Mouse (Mus musculus): ENCODE results near the gene Chst10. TPM values are rescaled to one million over a fixed set of nuclear protein-coding genes. Genes with fewer than 3 reads are reported as not detected.

Gene Chst10
- 8.1 and 8.4 TPM in 2 replicates for polyA plus RNA-seq (2014; fragmentation: Nextera tagmentation; extraction: Ambion mirVana)

GRCm38 (mm10) chr1:38897431-38898248 lies at the start of gene Chst10:
Gene Chst10 (minus strand): TSS chr1:38898161.
- WGBS = 0% methylated on average over 58 of the region's 67 CpGs
- H3K27me3 ChIP-seq (replicated peaks; ENCODE audit: control insufficient read depth, insufficient read depth, low read length) = no peaks in the 10 kb centered on the region
- DNase-seq (ENCODE audit: low spot score) = peak; percentile 92
- H3K4me2 ChIP-seq (ENCODE audit: low read depth, low read length) = peak within 1 kb of the TSS; percentile 70
- peak within 1 kb of the TSS; percentile 68 for H3K4me3 ChIP-seq (ENCODE audit: low read depth, low read length)
- H3K9me3 ChIP-seq (ENCODE audit: control insufficient read depth, low read length) = no peaks in the 10 kb centered on the region
- H3K4me1 ChIP-seq (ENCODE audit: control insufficient read depth, insufficient read depth, low read length) = no peaks in the 10 kb centered on the region
- ATAC-seq (ENCODE audit: low read depth) = peak; percentile 94
- H3K9ac ChIP-seq (ENCODE audit: low read depth, low read length) = peak within 1 kb of the TSS; percentile 75
- no peaks in the 10 kb centered on the region for H3K36me3 ChIP-seq (ENCODE audit: control insufficient read depth, insufficient read depth, low read length)
- no peak within 1 kb of the TSS; the same call in 1 of the 2 replicates for H3K27ac ChIP-seq (replicated peaks; ENCODE audit: low read depth, low read length)

- ATAC-seq (ENCODE audit: low read depth) = no peak
- Histone ChIP-seq H3K36me3 (ENCODE audit: control insufficient read depth, insufficient read depth, low read length) (no peaks in the 10 kb centered on the region), H3K27ac (replicated peaks; ENCODE audit: low read depth, low read length) (no peak overlapping the region), H3K27me3 (replicated peaks; ENCODE audit: control insufficient read depth, insufficient read depth, low read length) (no peaks in the 10 kb centered on the region), H3K9ac (ENCODE audit: low read depth, low read length) (no peak overlapping the region), H3K9me3 (ENCODE audit: control insufficient read depth, low read length) (no peaks in the 10 kb centered on the region), H3K4me3 (ENCODE audit: low read depth, low read length) (no peak overlapping the region), H3K4me2 (ENCODE audit: low read depth, low read length) (no peak overlapping the region), H3K4me1 (ENCODE audit: control insufficient read depth, insufficient read depth, low read length) (no peaks in the 10 kb centered on the region)
- DNase-seq (ENCODE audit: low spot score) = peak; percentile 40
- WGBS = 1% methylated on average over 5 of the region's 5 CpGs
Observed at GRCm38 (mm10) chr1:38939608-38940007, 41.6 kb upstream of the Chst10 start.

- H3K36me3 ChIP-seq (ENCODE audit: control insufficient read depth, insufficient read depth, low read length) = no peaks in the 10 kb centered on the region
Observed at GRCm38 (mm10) chr1:38938849-38939248, 40.9 kb upstream of the Chst10 start, which contains the start of gene Nms. Gene Nms (plus strand): TSS chr1:38939149.

DNA sequence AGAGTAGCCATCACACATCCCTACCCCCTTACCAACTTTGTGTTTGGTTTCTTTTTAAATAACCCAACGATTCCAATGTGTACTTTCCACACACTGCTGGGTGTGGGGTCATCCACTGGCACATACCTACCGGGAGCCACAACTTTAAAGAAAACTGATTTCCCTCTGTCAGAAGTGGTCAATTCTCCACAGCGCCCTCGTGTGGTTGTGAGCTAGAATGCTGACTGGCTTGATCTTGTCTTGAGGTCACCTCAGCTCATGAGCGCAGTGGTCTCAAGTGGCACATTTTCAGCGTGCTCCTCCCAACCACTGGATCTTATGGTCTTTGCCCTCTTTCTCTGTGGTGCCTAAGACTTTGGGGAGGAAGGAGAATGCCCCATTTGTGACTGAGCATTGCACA lies 38.8 kb upstream of the Chst10 start:
- H3K9me3 ChIP-seq (ENCODE audit: control insufficient read depth, low read length) = no peaks in the 10 kb centered on the region
- ATAC-seq (ENCODE audit: low read depth) (no peak), DNase-seq (ENCODE audit: low spot score) (peak; percentile 12)
- no peak overlapping the region for H3K9ac ChIP-seq (ENCODE audit: low read depth, low read length)
- H3K36me3 ChIP-seq (ENCODE audit: control insufficient read depth, insufficient read depth, low read length) = no peaks in the 10 kb centered on the region
- H3K4me1 ChIP-seq (ENCODE audit: control insufficient read depth, insufficient read depth, low read length) = no peaks in the 10 kb centered on the region
- 31% methylated on average over 6 of the region's 6 CpGs for WGBS
- no peak overlapping the region for H3K4me3 ChIP-seq (ENCODE audit: low read depth, low read length)
- no peak overlapping the region for H3K4me2 ChIP-seq (ENCODE audit: low read depth, low read length)
- H3K27me3 ChIP-seq (replicated peaks; ENCODE audit: control insufficient read depth, insufficient read depth, low read length) = no peaks in the 10 kb centered on the region
- H3K27ac ChIP-seq (replicated peaks; ENCODE audit: low read depth, low read length) = no peak overlapping the region

More at GRCm38 (mm10) chr1:38938849-38939248, 40.9 kb upstream of the Chst10 start, which contains the start of gene Nms:
- Histone ChIP-seq H3K9ac (ENCODE audit: low read depth, low read length) (no peak within 1 kb of the TSS), H3K4me1 (ENCODE audit: control insufficient read depth, insufficient read depth, low read length) (no peaks in the 10 kb centered on the region), H3K27me3 (replicated peaks; ENCODE audit: control insufficient read depth, insufficient read depth, low read length) (no peaks in the 10 kb centered on the region), H3K9me3 (ENCODE audit: control insufficient read depth, low read length) (no peaks in the 10 kb centered on the region), H3K4me3 (ENCODE audit: low read depth, low read length) (no peak within 1 kb of the TSS), H3K27ac (replicated peaks; ENCODE audit: low read depth, low read length) (no peak within 1 kb of the TSS), H3K4me2 (ENCODE audit: low read depth, low read length) (no peak within 1 kb of the TSS)
- WGBS = 75% methylated on average over 6 of the region's 6 CpGs
- no peak for DNase-seq (ENCODE audit: low spot score)
- ATAC-seq (ENCODE audit: low read depth) = no peak

DNA sequence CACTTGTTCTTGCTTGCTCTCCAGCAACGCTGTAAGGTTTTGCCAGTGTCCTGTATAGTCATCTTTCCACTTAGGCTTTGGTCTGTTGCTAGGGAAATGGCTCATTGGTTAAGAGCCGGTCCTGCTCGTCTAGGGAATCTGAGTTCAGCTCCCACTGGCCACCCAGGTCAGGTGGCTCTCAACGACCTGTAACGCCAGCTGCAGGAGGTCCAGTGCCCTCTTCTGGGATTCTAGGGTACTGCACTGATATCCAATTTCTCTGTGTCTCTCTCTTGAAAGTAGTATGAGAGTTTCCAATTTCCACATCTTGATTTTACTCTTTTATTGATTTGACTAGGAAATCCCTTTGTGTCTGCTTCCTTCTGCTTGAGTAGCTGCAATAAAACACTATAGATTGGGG lies 36.7 kb upstream of the Chst10 start:
- ATAC-seq (ENCODE audit: low read depth) = no peak
- Histone ChIP-seq H3K4me3 (ENCODE audit: low read depth, low read length) (no peak overlapping the region), H3K9ac (ENCODE audit: low read depth, low read length) (no peak overlapping the region), H3K27ac (replicated peaks; ENCODE audit: low read depth, low read length) (no peak overlapping the region), H3K9me3 (ENCODE audit: control insufficient read depth, low read length) (no peaks in the 10 kb centered on the region), H3K27me3 (replicated peaks; ENCODE audit: control insufficient read depth, insufficient read depth, low read length) (no peaks in the 10 kb centered on the region), H3K4me2 (ENCODE audit: low read depth, low read length) (no peak overlapping the region), H3K4me1 (ENCODE audit: control insufficient read depth, insufficient read depth, low read length) (no peaks in the 10 kb centered on the region), H3K36me3 (ENCODE audit: control insufficient read depth, insufficient read depth, low read length) (no peaks in the 10 kb centered on the region)
- 33% methylated on average over 5 of the region's 5 CpGs for WGBS
- DNase-seq (ENCODE audit: low spot score) = no peak

DNA sequence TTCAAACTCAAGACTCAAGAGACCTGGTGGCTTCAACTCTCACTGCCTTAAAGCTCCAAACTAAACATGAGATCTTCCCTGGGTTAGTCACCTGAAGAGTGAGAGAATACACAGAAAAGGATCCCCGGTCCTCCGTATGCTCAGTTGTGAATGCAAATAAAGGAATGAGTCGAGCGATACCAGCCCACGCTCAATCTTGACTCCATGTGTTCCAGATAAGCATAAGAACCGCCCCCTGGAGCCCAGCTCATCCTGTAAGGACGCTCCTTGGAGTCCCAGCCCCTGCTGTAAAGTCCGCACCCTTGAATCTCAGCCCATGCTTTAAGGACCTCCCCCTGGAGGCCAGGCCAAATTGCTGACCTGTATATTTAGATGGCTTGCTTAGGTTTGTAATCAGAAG lies 32.8 kb upstream of the Chst10 start:
- no peaks in the 10 kb centered on the region for H3K4me1 ChIP-seq (ENCODE audit: control insufficient read depth, insufficient read depth, low read length)
- 59% methylated on average over 8 of the region's 8 CpGs for WGBS
- no peaks in the 10 kb centered on the region for H3K36me3 ChIP-seq (ENCODE audit: control insufficient read depth, insufficient read depth, low read length)
- no peak overlapping the region for H3K27ac ChIP-seq (replicated peaks; ENCODE audit: low read depth, low read length)
- no peak overlapping the region for H3K9ac ChIP-seq (ENCODE audit: low read depth, low read length)
- H3K27me3 ChIP-seq (replicated peaks; ENCODE audit: control insufficient read depth, insufficient read depth, low read length) = no peaks in the 10 kb centered on the region
- no peak overlapping the region for H3K4me3 ChIP-seq (ENCODE audit: low read depth, low read length)
- H3K4me2 ChIP-seq (ENCODE audit: low read depth, low read length) = no peak overlapping the region
- H3K9me3 ChIP-seq (ENCODE audit: control insufficient read depth, low read length) = no peaks in the 10 kb centered on the region
- no peak for ATAC-seq (ENCODE audit: low read depth)
- no peak for DNase-seq (ENCODE audit: low spot score)

GRCm38 (mm10) chr1:38929468-38929867 lies 31.5 kb upstream of the Chst10 start:
- DNase-seq (ENCODE audit: low spot score) = no peak
- Histone ChIP-seq H3K4me2 (ENCODE audit: low read depth, low read length) (no peak overlapping the region), H3K27me3 (replicated peaks; ENCODE audit: control insufficient read depth, insufficient read depth, low read length) (no peaks in the 10 kb centered on the region), H3K4me1 (ENCODE audit: control insufficient read depth, insufficient read depth, low read length) (no peaks in the 10 kb centered on the region), H3K4me3 (ENCODE audit: low read depth, low read length) (no peak overlapping the region), H3K9me3 (ENCODE audit: control insufficient read depth, low read length) (no peaks in the 10 kb centered on the region), H3K36me3 (ENCODE audit: control insufficient read depth, insufficient read depth, low read length) (no peaks in the 10 kb centered on the region), H3K27ac (replicated peaks; ENCODE audit: low read depth, low read length) (no peak overlapping the region), H3K9ac (ENCODE audit: low read depth, low read length) (no peak overlapping the region)
- ATAC-seq (ENCODE audit: low read depth) = no peak
- 63% methylated on average over 4 of the region's 4 CpGs for WGBS

- ATAC-seq (ENCODE audit: low read depth) (no peak), DNase-seq (ENCODE audit: low spot score) (no peak)
- Histone ChIP-seq H3K9me3 (ENCODE audit: control insufficient read depth, low read length) (no peaks in the 10 kb centered on the region), H3K4me3 (ENCODE audit: low read depth, low read length) (no peak overlapping the region), H3K9ac (ENCODE audit: low read depth, low read length) (no peak overlapping the region), H3K27me3 (replicated peaks; ENCODE audit: control insufficient read depth, insufficient read depth, low read length) (no peaks in the 10 kb centered on the region), H3K36me3 (ENCODE audit: control insufficient read depth, insufficient read depth, low read length) (no peaks in the 10 kb centered on the region), H3K27ac (replicated peaks; ENCODE audit: low read depth, low read length) (no peak overlapping the region), H3K4me2 (ENCODE audit: low read depth, low read length) (no peak overlapping the region), H3K4me1 (ENCODE audit: control insufficient read depth, insufficient read depth, low read length) (no peaks in the 10 kb centered on the region)
- WGBS = 74% methylated on average over 4 of the region's 4 CpGs
Observed at GRCm38 (mm10) chr1:38928996-38929395, 31.0 kb upstream of the Chst10 start.

DNA sequence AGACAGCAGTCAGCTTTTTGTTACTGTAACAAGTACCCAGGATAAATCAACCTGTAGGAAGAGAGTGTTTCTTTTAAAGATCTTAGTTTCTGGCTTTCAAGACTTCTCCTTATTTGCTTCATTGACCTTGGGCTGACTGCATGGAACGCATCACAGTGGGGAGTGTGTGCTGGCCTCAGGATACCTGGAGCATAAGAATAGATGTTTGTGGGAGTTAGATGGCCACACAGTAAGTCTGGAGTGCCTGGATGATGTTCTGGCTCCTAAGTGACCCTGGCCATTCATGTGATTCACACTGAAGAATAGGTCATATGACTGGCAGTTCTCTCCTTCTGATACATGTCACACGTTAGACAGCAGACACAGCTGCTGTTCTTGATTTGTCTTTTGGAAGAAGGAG lies 6.0 kb upstream of the Chst10 start:
- 62% methylated on average over 2 of the region's 2 CpGs for WGBS
- DNase-seq (ENCODE audit: low spot score) (no peak), ATAC-seq (ENCODE audit: low read depth) (no peak)
- Histone ChIP-seq H3K4me2 (ENCODE audit: low read depth, low read length) (no peak overlapping the region), H3K27me3 (replicated peaks; ENCODE audit: control insufficient read depth, insufficient read depth, low read length) (no peaks in the 10 kb centered on the region), H3K9me3 (ENCODE audit: control insufficient read depth, low read length) (no peaks in the 10 kb centered on the region), H3K27ac (replicated peaks; ENCODE audit: low read depth, low read length) (no peak overlapping the region), H3K9ac (ENCODE audit: low read depth, low read length) (no peak overlapping the region), H3K4me1 (ENCODE audit: control insufficient read depth, insufficient read depth, low read length) (no peaks in the 10 kb centered on the region), H3K36me3 (ENCODE audit: control insufficient read depth, insufficient read depth, low read length) (no peaks in the 10 kb centered on the region), H3K4me3 (ENCODE audit: low read depth, low read length) (no peak overlapping the region)
